44 mouse cellular contexts compared by ENCODE assay signal in genomic region chrX:92610466-92610865, GRCm38 (mm10). TPM values are rescaled to one million over a fixed set of nuclear protein-coding genes. Genes with fewer than 3 reads are reported as not detected.
"Had no signal": no experiment of that assay in that cellular context is flagged by ENCODE, and none has a peak within 500 bp of the region (broad histone marks: within the 10 kb centered on the region; RNA-seq: fewer than 3 reads in every experiment).

No protein-coding gene starts in this region.

- ATAC-seq: liver, embryonic 12.5 days; liver, postnatal 0 days; midbrain, embryonic 13.5 days; midbrain, embryonic 15.5 days; midbrain, embryonic 16.5 days had no signal

- H3K4me2 ChIP-seq: limb, embryonic 12.5 days; limb, embryonic 13.5 days; limb, embryonic 15.5 days; liver, embryonic 11.5 days; liver, embryonic 12.5 days; liver, embryonic 13.5 days; liver, embryonic 15.5 days; lung, embryonic 14.5 days; lung, embryonic 15.5 days; midbrain, embryonic 11.5 days; midbrain, embryonic 12.5 days; midbrain, embryonic 13.5 days; midbrain, embryonic 15.5 days; neural tube, embryonic 12.5 days had no signal

- H3K27ac ChIP-seq: limb, embryonic 10.5 days; limb, embryonic 12.5 days; limb, embryonic 13.5 days; limb, embryonic 15.5 days; liver, embryonic 12.5 days; liver, embryonic 13.5 days; liver, embryonic 14.5 days; liver, embryonic 15.5 days; lung, embryonic 15.5 days; macrophage; midbrain, embryonic 10.5 days; midbrain, embryonic 12.5 days; midbrain, embryonic 13.5 days; midbrain, embryonic 15.5 days; neural tube, embryonic 12.5 days had no signal

- H3K27me3 ChIP-seq: limb, embryonic 12.5 days; limb, embryonic 13.5 days; limb, embryonic 15.5 days; liver, embryonic 12.5 days; liver, embryonic 13.5 days; liver, embryonic 15.5 days; lung, embryonic 15.5 days; megakaryocyte, embryonic 14.5 days; midbrain, embryonic 12.5 days; midbrain, embryonic 13.5 days; midbrain, embryonic 15.5 days; neural tube, embryonic 12.5 days had no signal

- DNase-seq: left cerebral cortex, postnatal 4 days; liver; liver, embryonic 13.5 days; liver, postnatal 0 days; lung, adult 18-20 months; lung, adult 2 months; lung, embryonic 14.5 days; lung, postnatal 10 days; lung, postnatal 36 days; lung, postnatal 4 days; midbrain, embryonic 14.5 days had no signal

- H3K9me3 ChIP-seq: limb, embryonic 10.5 days; limb, embryonic 12.5 days; limb, embryonic 13.5 days; limb, embryonic 15.5 days; liver, embryonic 12.5 days; liver, embryonic 13.5 days; liver, embryonic 15.5 days; lung, embryonic 15.5 days; midbrain, embryonic 10.5 days; midbrain, embryonic 12.5 days; midbrain, embryonic 13.5 days; midbrain, embryonic 15.5 days; neural tube, embryonic 12.5 days had no signal

- H3K36me3 ChIP-seq: limb, embryonic 10.5 days; limb, embryonic 12.5 days; limb, embryonic 13.5 days; limb, embryonic 15.5 days; liver, embryonic 12.5 days; liver, embryonic 13.5 days; liver, embryonic 15.5 days; lung, embryonic 15.5 days; midbrain, embryonic 10.5 days; midbrain, embryonic 12.5 days; midbrain, embryonic 13.5 days; midbrain, embryonic 15.5 days; neural tube, embryonic 12.5 days had no signal

- H3K9ac ChIP-seq: limb, embryonic 12.5 days; limb, embryonic 13.5 days; limb, embryonic 15.5 days; liver, embryonic 12.5 days; liver, embryonic 13.5 days; liver, embryonic 14.5 days; liver, embryonic 15.5 days; liver, postnatal 0 days; lung, embryonic 14.5 days; lung, embryonic 15.5 days; midbrain, embryonic 12.5 days; midbrain, embryonic 13.5 days; midbrain, embryonic 15.5 days; neural tube, embryonic 12.5 days had no signal

- H3K4me1 ChIP-seq: limb, embryonic 10.5 days; limb, embryonic 12.5 days; limb, embryonic 13.5 days; limb, embryonic 15.5 days; liver, embryonic 12.5 days; liver, embryonic 13.5 days; liver, embryonic 15.5 days; lung, embryonic 15.5 days; megakaryocyte, embryonic 14.5 days; midbrain, embryonic 10.5 days; midbrain, embryonic 12.5 days; midbrain, embryonic 13.5 days; midbrain, embryonic 15.5 days; neural tube, embryonic 12.5 days had no signal

- H3K4me3 ChIP-seq: limb, embryonic 10.5 days; limb, embryonic 12.5 days; limb, embryonic 13.5 days; limb, embryonic 15.5 days; liver, embryonic 12.5 days; liver, embryonic 13.5 days; liver, embryonic 15.5 days; lung, embryonic 15.5 days; megakaryocyte, embryonic 14.5 days; midbrain, embryonic 10.5 days; midbrain, embryonic 12.5 days; midbrain, embryonic 13.5 days; midbrain, embryonic 15.5 days; myocyte; neural tube, embryonic 12.5 days had no signal

RNA-seq across cellular contexts. Expression of gene Mageb18, which starts 11.1 kb away (rescaled TPM):
- total RNA-seq: left cerebral cortex, adult 8-10 months; left cerebral cortex, postnatal 14 days; left cerebral cortex, postnatal 25 days; left cerebral cortex, postnatal 36 days; left cerebral cortex, postnatal 4 days; liver, adult 2 months; megakaryocyte progenitor cell, adult 5-6 weeks; megakaryocyte, adult 5-6 weeks; megakaryocyte-erythroid progenitor cell, adult 5-6 weeks; midbrain, postnatal 0 days; monocyte, adult 5-6 weeks had no signal
- polyA plus RNA-seq: limb, embryonic 10.5 days; limb, embryonic 11.5 days; limb, embryonic 12.5 days; limb, embryonic 15.5 days; liver, adult 2 months; liver, embryonic 11.5 days; liver, embryonic 12.5 days; liver, embryonic 13.5 days; liver, embryonic 14.5 days; liver, embryonic 15.5 days; liver, embryonic 16.5 days; liver, postnatal 0 days; lung, adult 2 months; lung, embryonic 14.5 days; lung, embryonic 16.5 days; macrophage; midbrain, embryonic 10.5 days; midbrain, embryonic 11.5 days; midbrain, embryonic 12.5 days; midbrain, embryonic 13.5 days; midbrain, embryonic 14.5 days; midbrain, embryonic 15.5 days; midbrain, embryonic 16.5 days; midbrain, postnatal 0 days; neural tube, embryonic 11.5 days; neural tube, embryonic 12.5 days had no signal
